Mouse (Mus musculus) hindbrain, embryonic 16.5 days (tissue): ENCODE results near the gene Arhgap15. TPM values are rescaled to one million over a fixed set of nuclear protein-coding genes. Genes with fewer than 3 reads are reported as not detected.

Source experiments
- ATAC-seq: fragments of 200-750 bp; cut with Nextera tagmentation; 2 replicates; pipeline ENCODE4 v1.8.0; 2017; ENCODE audit warnings: moderate TSS enrichment, moderate library complexity
- H3K27ac ChIP-seq: fragments of 300-500 bp; sonication (generic); 2 replicates; pipeline ENCODE4 v1.5.1; 2014; ENCODE audit warnings: low read depth, mild to moderate bottlenecking, control low read depth, low read length, moderate library complexity
- H3K27me3 ChIP-seq: fragments of 300-500 bp; sonication (generic); replicated peaks from 2 replicates; pipeline ENCODE4 v1.6.1; 2014; ENCODE audit warnings: low read length; ENCODE audit not compliant: control insufficient read depth, insufficient read depth
- H3K36me3 ChIP-seq: fragments of 300-500 bp; sonication (generic); 2 replicates; pipeline ENCODE4 v1.6.1; 2014; ENCODE audit warnings: mild to moderate bottlenecking, low read length, moderate library complexity, mixed read lengths; ENCODE audit not compliant: control insufficient read depth, insufficient read depth
- H3K4me1 ChIP-seq: fragments of 300-500 bp; sonication (generic); 2 replicates; pipeline ENCODE4 v1.6.1; 2014; ENCODE audit warnings: low read depth, low read length; ENCODE audit not compliant: control insufficient read depth, insufficient read depth
- H3K4me2 ChIP-seq: fragments of 300-500 bp; sonication (generic); 2 replicates; pipeline ENCODE4 v1.6.1; 2014; ENCODE audit warnings: mild to moderate bottlenecking, low read length, control low read depth, moderate library complexity
- H3K4me3 ChIP-seq: fragments of 300-500 bp; sonication (generic); 2 replicates; pipeline ENCODE4 v1.5.1; 2014; ENCODE audit warnings: mild to moderate bottlenecking, low read length, control low read depth, moderate library complexity
- H3K9ac ChIP-seq: fragments of 300-500 bp; sonication (generic); 2 replicates; pipeline ENCODE4 v1.6.1; 2014; ENCODE audit warnings: low read depth, mild to moderate bottlenecking, control low read depth, low read length, moderate library complexity
- H3K9me3 ChIP-seq: fragments of 300-500 bp; sonication (generic); 2 replicates; pipeline ENCODE4 v1.6.1; 2014; ENCODE audit warnings: mild to moderate bottlenecking, low read length, moderate library complexity; ENCODE audit not compliant: control insufficient read depth
- WGBS: fragments of 180-500 bp; shearing (Covaris S2); extraction: QIAGEN DNeasy Blood & Tissue Kit; methylation state at CpG from one replicate; pipeline ENCODE4 v1.1.7; 2014; 5-methylcytosine and 5-hydroxymethylcytosine counted together
- polyA plus RNA-seq: library from polyadenylated mRNA; unstranded; fragments of >200 nt; fragmentation: Nextera tagmentation; extraction: Ambion mirVana; gene quantifications from 2 replicates; pipeline ENCODE4 v1.2.1, GENCODE M21; 2015

The Arhgap15 gene
- polyA plus RNA-seq, 1 experiment from 2014 or later, result 3.0 TPM

GRCm38 (mm10) chr2:44311216-44311615 lies 562.6 kb downstream of the Arhgap15 start:
- Histone ChIP-seq H3K9ac (no peak overlapping the region), H3K4me3 (0 out of 2 replicates have a peak overlapping the region, but pooled peaks have one; percentile 7), H3K9me3 (no peaks in the 10 kb centered on the region), H3K27ac (no peak overlapping the region), H3K4me1 (no peaks in the 10 kb centered on the region), H3K36me3 (no peaks in the 10 kb centered on the region), H3K27me3 (no peaks in the 10 kb centered on the region), H3K4me2 (peak overlapping the region; percentile 44)
- WGBS, result 7% methylated on average over 10 of the region's 10 CpGs
- ATAC-seq, result peak; percentile 86

DNA sequence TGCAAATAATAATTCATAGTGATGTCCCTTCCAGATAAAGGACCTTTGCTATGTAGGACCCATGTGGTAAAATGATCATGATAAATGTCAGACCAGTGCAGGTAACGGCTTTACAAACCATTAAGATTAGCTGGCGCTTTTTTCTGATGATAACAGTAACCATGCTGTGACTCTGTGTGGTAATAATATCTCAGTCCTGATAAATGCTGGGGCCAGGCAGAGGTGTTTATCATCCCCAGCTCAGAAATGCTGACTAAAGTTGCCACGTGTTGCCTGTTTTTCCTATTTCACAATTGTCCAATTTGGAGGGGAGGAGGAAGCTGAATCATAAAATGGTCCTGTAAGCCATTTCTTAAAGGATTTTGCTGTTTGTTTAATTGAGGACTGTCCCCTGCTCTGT lies 564.9 kb downstream of the Arhgap15 start:
- Histone ChIP-seq H3K9ac (no peak overlapping the region), H3K36me3 (no peaks in the 10 kb centered on the region), H3K4me2 (no peak overlapping the region), H3K27me3 (no peaks in the 10 kb centered on the region), H3K4me3 (no peak overlapping the region), H3K4me1 (no peaks in the 10 kb centered on the region), H3K9me3 (no peaks in the 10 kb centered on the region), H3K27ac (no peak overlapping the region)
- whole genome bisulfite sequencing, result 80% methylated on average over 3 of the region's 3 CpGs
- no peak for ATAC-seq

- no peaks in the 10 kb centered on the region for H3K9me3 ChIP-seq
- H3K27me3 ChIP-seq, result no peaks in the 10 kb centered on the region
- H3K27ac ChIP-seq, result no peak overlapping the region
- H3K4me2 ChIP-seq, result no peak overlapping the region
- H3K4me1 ChIP-seq, result no peaks in the 10 kb centered on the region
- H3K4me3 ChIP-seq, result no peak overlapping the region
- 69% methylated on average over 6 of the region's 6 CpGs for WGBS
- no peak for ATAC-seq
- H3K36me3 ChIP-seq, result no peaks in the 10 kb centered on the region
- no peak overlapping the region for H3K9ac ChIP-seq
Measured at GRCm38 (mm10) chr2:44318436-44318835, 569.8 kb downstream of the Arhgap15 start.

DNA sequence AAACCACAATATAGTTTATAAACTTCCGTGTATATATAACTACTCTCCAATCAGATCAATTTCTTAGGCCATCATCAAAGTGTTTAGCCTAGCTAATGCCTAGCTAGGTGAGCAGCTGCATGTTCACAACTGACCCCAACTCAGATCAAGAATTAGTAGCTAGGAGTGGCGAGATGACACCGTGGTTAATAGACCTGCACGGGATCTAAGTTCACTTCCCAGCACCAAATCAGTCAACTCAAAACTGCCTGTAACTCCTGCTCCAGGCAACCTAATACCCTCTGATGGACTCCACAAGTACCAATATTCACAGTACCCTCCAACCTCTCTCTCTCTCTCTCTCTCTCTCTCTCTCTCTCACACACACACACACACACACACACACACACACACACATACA lies 570.9 kb downstream of the Arhgap15 start:
- H3K4me2 ChIP-seq, result no peak overlapping the region
- no peaks in the 10 kb centered on the region for H3K27me3 ChIP-seq
- no peaks in the 10 kb centered on the region for H3K36me3 ChIP-seq
- no peak for ATAC-seq
- H3K27ac ChIP-seq, result no peak overlapping the region
- H3K4me3 ChIP-seq, result no peak overlapping the region
- WGBS, result 92% methylated on average over 4 of the region's 4 CpGs
- no peaks in the 10 kb centered on the region for H3K9me3 ChIP-seq
- no peak overlapping the region for H3K9ac ChIP-seq
- no peaks in the 10 kb centered on the region for H3K4me1 ChIP-seq

GRCm38 (mm10) chr2:44323813-44324212 lies 575.2 kb downstream of the Arhgap15 start:
- no peak overlapping the region for H3K4me3 ChIP-seq
- no peak overlapping the region for H3K4me2 ChIP-seq
- no peaks in the 10 kb centered on the region for H3K27me3 ChIP-seq
- no peaks in the 10 kb centered on the region for H3K9me3 ChIP-seq
- H3K4me1 ChIP-seq, result no peaks in the 10 kb centered on the region
- ATAC-seq, result no peak
- H3K9ac ChIP-seq, result no peak overlapping the region
- H3K27ac ChIP-seq, result no peak overlapping the region
- no peaks in the 10 kb centered on the region for H3K36me3 ChIP-seq
- 94% methylated on average over 4 of the region's 4 CpGs for WGBS

- no peak for ATAC-seq
- 78% methylated on average over 4 of the region's 4 CpGs for WGBS
Measured at GRCm38 (mm10) chr2:44333295-44333694, 584.7 kb downstream of the Arhgap15 start.

GRCm38 (mm10) chr2:44334006-44334405 lies 585.4 kb downstream of the Arhgap15 start:
- Histone ChIP-seq H3K36me3 (no peaks in the 10 kb centered on the region), H3K9me3 (no peaks in the 10 kb centered on the region), H3K9ac (no peak overlapping the region), H3K4me3 (no peak overlapping the region), H3K27ac (no peak overlapping the region), H3K4me2 (no peak overlapping the region), H3K27me3 (no peaks in the 10 kb centered on the region), H3K4me1 (no peaks in the 10 kb centered on the region)
- 75% methylated on average over 3 of the region's 3 CpGs for WGBS
- no peak for ATAC-seq

More at GRCm38 (mm10) chr2:44333295-44333694, 584.7 kb downstream of the Arhgap15 start:
- H3K9ac ChIP-seq, result no peak overlapping the region
- no peak overlapping the region for H3K27ac ChIP-seq
- H3K9me3 ChIP-seq, result no peaks in the 10 kb centered on the region
- no peak overlapping the region for H3K4me3 ChIP-seq
- H3K27me3 ChIP-seq, result no peaks in the 10 kb centered on the region
- no peaks in the 10 kb centered on the region for H3K36me3 ChIP-seq
- no peak overlapping the region for H3K4me2 ChIP-seq
- H3K4me1 ChIP-seq, result no peaks in the 10 kb centered on the region

DNA sequence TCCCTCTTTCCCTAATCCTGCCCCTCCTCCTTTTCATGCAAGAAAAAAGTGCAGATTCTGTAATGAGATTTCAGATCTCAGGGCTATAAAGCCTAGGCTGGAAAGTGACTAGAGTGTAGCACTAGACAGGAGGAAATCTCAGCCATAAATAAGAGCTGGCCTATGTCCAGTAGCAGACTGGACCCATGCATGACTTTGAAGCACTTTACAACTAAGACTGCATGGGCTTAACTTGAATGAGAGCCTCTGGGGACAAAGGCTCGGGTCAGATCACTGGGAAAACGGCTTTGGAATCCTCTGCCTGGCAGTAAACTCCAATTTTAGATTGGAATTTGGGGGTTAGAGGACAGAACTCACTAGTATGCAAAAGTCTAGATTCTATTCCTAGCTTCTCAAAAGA lies 585.9 kb downstream of the Arhgap15 start:
- no peaks in the 10 kb centered on the region for H3K9me3 ChIP-seq
- no peak overlapping the region for H3K4me3 ChIP-seq
- H3K36me3 ChIP-seq, result no peaks in the 10 kb centered on the region
- no peak overlapping the region for H3K27ac ChIP-seq
- H3K9ac ChIP-seq, result no peak overlapping the region
- 53% methylated on average over 2 of the region's 2 CpGs for WGBS
- H3K4me2 ChIP-seq, result no peak overlapping the region
- H3K4me1 ChIP-seq, result no peaks in the 10 kb centered on the region
- ATAC-seq, result no peak
- no peaks in the 10 kb centered on the region for H3K27me3 ChIP-seq

GRCm38 (mm10) chr2:44336720-44337354 lies 588.2 kb downstream of the Arhgap15 start:
- 71% methylated on average over 5 of the region's 5 CpGs for WGBS
- no peak for ATAC-seq
- no peak overlapping the region for H3K4me2 ChIP-seq

More at GRCm38 (mm10) chr2:44336720-44337354, 588.2 kb downstream of the Arhgap15 start:
- Histone ChIP-seq H3K36me3 (no peaks in the 10 kb centered on the region), H3K27me3 (no peaks in the 10 kb centered on the region), H3K4me1 (no peaks in the 10 kb centered on the region), H3K9me3 (no peaks in the 10 kb centered on the region), H3K27ac (no peak overlapping the region), H3K9ac (no peak overlapping the region), H3K4me3 (no peak overlapping the region)
